Mouse (Mus musculus): Measurements from ENCODE around the gene Wbp4. TPM values are rescaled to one million over a fixed set of nuclear protein-coding genes. Genes with fewer than 3 reads are reported as not detected.
"Not testable (repeated sequence)": the region's sequence is repeated elsewhere in the genome, so short reads cannot be mapped to it uniquely, and the experiment has no call there.

The Wbp4 gene
- total and polyA plus RNA-seq, 3 experiments = 5.0 to 41.6 (median 37.9) TPM

DNA sequence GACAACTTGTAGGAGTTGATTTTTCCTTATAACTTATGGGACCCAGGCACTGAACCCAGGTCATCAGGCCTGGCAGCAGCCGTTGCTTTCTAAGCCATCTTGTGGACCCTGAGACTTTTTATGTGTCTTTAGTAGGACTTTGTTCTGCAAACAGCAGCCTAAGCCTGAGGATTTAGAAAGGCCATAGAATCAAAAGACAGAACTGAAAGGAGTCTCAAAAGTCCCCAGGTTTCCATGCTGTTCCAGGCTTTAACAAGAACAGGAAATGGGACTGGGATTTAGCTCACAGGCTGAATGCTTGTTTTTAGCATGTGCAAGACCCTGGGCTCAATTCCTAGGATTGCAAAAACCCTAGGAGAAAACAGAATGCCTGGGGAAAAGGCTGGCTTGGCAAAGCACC, 26.5 kb upstream of the Wbp4 start:
- DNase-seq = no peak

DNA sequence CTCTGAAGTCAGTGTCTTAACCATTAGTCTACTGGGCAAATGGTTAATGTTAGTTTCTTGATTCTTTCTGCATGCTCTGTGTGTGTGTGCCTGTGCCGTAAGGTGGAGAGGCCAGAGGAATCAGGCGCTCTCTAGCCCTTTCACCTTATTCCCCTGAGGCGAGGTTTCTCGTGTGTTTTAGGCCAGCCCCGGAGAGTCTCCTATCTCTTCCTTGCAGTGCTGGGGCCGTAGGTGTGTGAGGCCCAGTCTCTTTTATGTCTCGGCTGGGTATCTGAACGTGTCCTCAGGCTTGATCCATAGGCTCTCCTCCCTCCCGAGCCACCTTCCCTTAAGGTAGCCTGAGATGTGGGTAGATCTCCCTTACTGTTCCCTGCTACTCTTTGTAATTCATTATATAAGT, 24.9 kb upstream of the Wbp4 start:
- DNase-seq = no peak

DNA sequence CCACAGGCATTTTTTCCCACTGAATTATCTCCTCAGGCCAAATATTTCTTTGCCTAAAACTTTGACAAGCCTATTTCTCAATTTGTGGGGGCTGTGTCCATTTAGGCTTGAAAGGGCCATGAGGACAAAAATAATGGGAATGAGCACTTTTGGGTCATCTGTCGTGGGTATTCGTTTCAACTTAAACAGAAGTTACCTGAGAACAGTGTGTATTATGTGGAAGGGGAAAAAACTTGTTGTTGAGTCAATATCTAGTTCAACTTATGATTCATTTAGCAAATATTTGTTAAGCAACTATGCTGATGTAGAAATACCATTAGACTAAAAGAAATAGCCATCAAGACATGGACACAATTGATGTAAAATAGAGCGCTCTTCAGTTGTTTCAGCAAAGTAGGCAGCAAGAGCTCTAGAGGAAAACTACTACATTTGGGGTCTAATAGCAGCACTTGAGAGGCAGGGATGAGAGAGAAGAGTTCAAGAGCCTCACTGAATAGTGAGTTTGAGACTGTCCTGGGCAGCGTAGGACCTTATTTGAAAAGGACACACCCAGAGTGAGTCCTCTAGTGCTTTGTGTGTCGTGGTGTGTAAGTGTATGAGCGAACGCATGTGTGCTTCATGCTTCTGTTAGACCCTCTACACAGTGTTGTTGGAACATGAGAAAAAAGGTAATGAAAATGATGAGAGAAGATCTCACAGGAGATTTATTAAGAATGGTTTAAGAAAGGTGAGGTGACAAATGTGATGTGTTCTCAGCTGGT, 23.1 kb upstream of the Wbp4 start:
- DNase-seq = no peak

DNA sequence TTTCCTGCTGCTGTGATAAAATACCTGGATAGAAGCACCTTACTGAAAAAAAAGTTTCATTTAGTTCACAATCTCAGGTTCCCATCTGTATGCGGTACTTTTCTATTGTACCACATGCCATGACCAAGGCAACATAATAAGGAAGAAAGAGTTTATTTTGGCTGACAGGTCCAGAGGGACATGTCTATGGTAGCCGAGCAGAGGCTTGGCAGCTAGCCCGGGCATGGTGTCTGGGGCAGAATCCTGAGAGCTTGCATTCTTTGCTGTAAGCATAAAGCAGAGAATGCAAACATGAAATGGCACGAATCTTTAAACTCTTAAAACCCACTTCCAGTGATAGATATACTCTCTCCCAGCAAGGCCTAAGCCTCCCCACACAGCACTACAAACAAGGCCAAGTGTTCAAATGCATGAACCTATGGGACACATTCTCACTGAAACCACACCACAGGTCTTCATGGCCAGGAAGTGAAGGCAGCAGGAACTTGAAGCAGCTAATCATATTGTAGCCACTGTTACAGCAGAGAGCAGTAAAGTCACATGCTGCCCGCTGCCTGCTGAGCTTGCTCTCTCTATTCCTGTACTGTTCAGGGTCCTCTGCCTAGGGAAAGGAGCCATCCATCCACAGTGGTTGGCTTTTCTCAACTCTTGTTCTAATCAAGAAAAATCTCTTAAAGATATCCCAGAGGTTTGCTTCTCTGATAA, 22.2 kb upstream of the Wbp4 start:
- no peak for DNase-seq

DNA sequence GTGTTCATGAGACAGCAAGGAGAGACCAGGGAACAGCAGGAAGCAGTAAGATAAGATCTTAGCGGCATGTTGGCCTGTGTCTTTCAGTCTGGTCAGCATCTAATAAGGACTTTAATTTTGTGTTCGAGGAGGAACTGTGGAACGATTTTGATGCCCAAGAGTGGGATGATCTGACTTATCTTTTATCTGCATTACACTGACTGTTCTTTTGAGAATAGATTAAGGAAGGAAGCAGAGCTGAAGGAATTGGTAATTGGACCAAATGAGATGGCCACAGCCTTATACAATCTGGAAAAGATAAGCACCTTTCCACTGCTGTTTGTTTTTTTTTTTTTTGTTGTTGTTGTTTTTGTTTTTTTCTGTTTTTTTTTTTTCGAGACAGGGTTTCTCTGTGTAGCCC, 19.4 kb upstream of the Wbp4 start:
- DNase-seq = no peak

DNA sequence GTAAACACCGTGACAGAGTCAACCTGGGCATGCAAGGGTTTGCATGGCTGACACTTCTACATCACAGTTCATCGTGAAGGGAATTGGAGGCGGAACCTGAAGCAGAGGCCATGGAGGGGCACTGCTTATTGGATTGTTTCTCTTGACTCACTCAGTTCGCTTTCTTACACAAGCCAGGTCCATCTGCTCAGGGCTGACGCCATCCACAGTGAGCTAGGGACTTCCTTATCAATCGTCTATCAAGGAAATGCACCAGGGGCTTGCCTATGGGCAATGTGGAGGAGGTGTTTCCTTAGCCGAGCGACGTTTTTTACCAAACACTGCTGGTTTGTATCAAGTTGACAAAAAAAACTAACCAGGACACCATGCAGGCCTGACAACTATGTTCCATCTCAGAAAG, 18.0 kb upstream of the Wbp4 start:
- DNase-seq = no peak

DNA sequence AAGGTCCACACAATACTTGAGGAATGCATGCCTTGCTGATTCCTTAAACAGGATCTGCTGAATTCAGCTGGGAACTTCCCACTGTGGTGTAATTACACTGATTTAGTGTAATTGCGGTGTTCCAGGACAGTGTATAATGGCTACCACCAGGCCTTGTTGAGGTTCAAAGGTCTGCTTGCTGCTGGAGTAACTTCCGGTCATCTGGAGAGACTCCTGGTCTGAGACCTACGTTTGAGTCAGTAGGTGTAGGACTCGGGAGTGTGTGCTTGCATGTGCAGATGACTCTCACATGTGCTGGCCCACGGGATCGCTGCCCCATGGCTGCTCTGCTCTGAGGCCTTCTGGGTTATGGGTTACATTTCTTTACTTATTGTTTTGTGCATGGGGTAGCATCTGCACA, 13.0 kb upstream of the Wbp4 start:
- DNase-seq = no peak

DNA sequence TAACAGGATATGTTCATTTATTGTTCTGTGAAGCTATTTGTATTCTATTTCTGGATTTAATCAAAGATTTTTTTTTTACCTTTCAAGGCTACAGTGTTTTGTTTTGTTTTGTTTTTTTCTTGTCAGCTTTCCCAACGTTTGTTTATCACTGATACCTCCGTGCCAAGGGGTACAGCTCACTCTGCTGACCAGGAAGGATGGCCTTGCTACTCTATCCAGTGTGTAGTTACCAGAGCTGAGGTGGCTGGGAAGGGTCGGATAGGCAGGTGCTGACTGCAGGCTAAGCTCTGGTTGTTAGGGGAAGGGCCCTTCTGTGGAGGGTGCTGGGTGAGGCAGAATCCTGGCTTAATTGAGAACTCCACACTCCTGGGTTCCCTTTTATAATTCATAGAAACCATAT, 8.9 kb upstream of the Wbp4 start:
- no peak for DNase-seq

DNA sequence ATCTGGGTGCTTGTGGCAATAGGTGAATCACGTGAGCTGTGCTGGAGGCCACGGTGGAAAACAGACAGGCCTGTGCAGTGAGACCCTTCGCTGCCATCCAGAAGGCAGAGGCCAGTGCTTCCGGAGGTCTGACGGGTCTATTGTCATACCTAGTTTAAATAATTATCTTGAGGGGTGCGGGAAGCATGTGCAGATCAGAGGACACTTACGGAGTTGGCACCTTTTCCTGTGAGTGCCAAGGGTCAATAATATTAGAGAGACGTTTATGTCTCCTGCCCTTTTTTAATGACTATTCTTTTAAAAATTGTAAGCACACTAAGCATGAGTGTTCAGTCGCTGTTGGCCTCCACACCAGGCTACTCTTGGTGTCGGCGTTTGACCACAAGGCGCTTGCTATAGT, 7.8 kb upstream of the Wbp4 start:
- no peak for DNase-seq

DNA sequence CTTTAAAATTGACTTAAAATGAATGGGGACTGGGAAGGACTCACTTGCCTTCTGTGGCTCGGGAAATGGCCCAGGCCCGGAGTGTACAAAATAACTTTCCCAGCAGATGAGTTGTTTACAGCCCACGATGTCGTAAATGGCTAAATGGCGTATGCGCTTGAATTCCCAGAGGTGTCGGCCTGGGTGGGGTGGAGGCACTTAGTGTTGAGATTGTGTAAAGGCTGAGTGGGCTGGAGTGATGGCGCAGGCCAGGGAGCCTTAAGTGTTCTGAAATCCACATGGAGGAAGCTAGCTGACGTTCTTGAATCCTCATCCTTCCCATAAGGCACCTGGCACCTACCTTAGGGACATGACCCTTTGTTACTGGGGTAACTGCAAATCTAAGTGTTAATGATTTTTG, 7.2 kb upstream of the Wbp4 start:
- no peak for DNase-seq

DNA sequence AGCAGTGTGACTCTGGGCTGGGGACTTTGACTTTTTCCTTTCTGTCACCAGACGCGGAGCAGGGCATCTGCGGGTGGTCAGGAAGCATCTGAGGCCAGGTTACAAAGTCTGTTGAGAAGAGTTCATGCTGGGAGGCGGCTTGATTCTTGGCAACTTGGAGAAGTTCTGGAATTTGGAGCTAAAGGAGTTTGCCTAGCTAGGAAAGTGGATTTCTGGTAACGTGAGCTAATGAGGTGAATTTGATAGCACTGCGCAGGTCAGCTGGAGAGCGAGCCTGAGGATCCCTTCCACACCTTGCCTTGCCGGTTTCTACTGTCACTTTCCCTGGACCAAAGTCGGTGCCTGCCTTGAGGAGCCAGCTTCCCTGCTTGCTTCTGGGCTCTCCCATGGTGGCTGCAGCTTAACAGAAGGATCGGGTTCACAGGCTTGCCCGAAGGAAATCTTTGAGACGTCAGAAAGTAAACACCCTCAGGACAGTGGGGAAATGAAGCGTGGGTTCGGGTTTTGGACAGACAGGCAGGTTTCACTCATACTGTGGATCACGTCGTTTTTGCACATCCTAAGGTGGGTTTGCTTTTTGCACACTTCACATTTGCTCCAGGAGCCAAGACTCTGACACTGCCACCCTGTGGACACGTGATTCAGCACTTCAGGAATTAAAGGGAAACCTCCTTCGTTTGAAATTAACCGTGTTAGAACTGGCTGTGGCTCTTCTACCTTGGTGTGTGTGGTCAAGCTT, 5.8 kb upstream of the Wbp4 start:
- DNase-seq = peak; percentile 58

DNA sequence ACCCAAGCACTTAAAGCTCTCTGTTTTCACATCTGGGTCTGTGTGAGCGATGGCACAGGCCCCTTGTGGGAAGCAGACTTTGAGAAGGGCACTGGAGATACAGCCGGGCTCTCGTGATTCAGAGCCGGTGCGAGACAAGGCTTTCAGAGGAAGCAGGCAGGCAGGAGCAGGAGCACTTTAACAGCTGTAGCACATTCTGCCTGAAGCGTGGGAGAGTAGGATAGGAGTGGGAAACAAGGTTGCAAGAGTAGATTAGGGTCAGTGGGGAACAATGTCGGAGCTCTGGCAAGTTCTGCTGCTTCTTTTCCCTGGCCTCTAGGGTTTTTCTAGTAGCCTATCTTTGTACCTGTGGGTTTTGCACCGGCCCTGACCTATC, 5.3 kb upstream of the Wbp4 start:
- DNase-seq = no peak

DNA sequence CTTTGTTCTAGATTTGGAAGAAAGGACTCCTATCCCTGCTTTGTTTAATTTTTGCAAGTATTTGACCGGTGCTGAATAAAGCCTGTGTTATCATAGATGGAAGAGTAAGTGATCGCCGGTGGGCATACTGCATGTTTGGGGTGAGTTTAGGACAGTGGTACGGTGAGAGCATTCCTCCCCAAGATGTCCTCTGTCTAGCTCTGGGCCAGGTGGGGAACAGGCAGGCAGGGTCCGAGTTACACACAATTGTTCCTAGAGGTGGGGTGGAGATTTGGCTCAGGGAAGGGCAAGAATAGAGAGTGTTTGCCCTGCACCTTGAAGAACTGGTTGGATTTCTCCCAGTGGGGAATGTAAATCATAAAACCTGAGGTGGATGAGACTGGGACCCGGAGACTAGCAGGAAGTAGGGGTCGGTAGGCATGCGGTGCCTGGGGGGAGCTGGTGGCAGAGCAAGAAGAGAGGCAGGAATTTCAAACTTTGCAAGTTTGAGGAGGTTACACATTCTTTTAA, 2.3 kb upstream of the Wbp4 start:
- no peak for DNase-seq

DNA sequence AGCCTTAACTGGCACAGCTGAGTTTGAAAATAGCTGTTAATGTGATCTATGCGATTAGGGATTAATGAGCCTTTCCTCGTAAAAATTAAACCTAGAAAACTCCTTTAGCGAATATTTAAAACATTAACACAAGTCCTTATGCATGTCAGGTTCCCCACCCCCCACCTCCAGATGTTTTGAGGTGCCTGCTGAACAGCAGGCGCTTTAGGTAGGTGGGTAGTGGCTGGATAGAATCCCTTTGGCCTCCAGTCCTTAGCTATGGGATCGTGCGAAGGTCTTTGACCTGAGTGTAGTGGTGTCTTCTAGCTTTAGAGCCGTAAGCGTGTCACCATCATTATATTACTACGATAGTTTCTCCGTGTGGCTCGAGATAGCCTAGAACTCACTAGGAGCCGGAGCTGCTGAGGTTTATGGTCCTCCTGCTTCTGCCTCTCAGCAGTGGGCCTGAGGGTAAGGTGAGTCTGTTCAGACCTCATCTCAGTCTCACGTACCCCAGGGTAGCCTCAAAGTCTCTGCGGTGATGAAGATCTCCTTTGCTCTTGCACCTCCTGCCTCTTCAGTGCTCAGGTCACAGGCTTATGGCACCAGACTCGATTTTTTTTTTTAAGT, 1.5 kb upstream of the Wbp4 start:
- peak; percentile 36 for DNase-seq

DNA sequence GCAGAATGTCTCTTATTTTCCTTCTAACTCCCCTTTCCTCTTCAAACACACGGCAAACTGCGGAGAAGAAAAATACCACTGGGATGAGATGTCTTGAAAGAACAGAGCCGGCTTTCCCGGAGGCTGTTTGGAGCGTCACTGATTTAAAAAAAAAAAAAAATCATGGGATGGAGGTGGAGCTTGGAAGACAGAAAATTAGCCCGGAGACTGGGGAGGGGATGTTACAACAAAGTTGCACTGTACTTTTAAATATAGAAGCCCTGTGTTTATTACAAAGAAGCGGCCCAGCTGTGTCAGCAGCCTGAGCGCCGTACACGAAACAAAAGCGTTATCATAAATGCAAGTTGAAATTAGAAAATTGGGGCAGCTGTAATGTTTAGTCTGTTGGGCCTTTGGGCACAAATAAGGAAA, 936 bp upstream of the Wbp4 start:
- DNase-seq = peak; percentile 65

DNA sequence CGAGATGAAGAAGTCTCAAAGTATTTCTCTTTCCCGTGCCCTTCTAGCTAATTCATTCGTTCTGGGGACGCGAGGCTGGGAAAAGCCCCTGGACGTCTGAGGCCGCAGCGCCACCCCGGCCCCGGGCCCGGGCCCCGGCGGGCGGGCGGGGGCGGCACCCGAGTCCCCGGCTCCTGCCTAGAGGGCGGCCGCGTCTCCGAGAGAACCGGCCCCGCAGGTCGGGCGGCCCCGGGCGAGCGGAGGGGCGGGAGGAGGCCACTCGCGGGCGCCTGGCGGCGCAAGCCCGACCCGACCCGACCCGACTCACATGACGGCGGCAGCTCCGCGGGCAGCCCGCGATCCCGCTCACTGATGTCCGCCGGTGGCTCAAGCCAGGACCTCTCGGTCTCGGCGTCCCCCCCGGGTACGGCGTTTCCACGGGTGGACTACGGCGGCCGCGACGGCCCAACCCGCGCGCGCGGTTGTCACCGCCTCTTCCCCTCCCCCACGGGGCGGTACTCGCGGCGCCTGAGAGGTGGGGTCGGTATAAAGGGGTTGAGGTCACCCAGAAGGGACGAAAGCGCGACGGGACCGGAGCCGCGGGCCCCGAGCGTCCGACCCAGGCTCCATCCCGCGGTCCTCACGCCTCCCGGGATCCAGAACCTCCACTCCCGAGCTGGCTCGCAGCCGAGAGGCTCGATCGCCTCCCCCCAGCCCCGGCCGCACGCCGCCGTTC, 539 bp downstream of the Wbp4 start, which contains the start of gene Elf1:
Gene Elf1 (plus strand): TSS at position 571 of the 715 bp plus-strand sequence.
- peak; percentile 99 for DNase-seq

DNA sequence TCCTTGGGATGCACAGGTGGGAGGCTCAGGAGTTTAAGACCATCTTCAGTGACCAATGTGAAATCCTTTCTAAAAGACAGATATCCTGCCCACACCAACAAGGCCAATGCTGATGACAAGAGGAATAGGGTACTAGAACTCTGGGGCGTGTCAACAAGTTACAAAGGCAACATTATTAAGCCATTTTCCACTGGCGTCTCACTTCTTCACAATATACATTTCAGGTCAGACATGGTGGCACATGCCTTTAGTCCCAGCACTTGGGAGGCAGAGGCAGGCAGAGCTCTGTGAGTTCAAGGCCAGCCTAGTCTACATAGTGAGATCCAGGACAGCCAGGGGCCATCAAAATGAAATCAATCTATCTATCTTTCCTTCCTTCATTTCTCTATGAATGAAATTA, 7.9 kb downstream of the Wbp4 start:
- no peak for DNase-seq

DNA sequence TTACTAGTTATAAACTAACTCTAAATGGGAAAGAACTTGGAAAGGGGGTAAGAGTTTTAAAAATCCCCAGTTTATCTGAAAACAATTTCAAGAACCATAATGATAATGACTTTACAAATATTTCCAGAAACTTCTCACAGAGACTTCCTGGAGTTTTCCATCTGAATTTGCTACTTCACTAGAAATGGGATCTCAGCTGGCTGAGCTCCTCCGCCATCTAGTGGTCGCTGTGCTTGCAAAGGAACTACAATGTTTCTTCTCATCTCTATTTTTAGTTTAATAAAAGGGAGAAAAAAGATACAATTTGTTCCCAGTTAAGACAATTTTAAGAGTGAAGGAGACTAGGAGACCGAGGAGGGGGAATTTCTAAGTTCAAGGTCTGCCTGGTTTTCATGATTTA, 13.7 kb downstream of the Wbp4 start:
- peak; percentile 42 for DNase-seq

DNA sequence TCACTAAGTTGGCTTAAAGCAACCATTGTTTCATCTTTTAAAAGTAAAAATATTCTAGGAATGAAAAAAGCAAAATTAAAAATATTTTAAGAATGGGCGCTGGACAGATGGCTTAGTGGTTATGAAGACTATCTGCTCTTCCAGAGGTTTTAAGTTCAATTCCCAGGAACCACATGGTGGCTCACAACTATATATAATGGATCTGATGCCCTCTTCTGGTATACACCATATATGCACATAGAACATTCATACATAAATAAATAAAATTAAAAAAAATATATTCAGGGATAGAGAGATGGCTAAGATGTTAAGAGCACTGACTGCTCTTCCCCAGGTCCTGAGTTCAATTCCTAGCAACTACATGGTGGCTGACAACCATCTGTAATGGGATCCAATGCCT, 15.7 kb downstream of the Wbp4 start:
- DNase-seq = no peak

DNA sequence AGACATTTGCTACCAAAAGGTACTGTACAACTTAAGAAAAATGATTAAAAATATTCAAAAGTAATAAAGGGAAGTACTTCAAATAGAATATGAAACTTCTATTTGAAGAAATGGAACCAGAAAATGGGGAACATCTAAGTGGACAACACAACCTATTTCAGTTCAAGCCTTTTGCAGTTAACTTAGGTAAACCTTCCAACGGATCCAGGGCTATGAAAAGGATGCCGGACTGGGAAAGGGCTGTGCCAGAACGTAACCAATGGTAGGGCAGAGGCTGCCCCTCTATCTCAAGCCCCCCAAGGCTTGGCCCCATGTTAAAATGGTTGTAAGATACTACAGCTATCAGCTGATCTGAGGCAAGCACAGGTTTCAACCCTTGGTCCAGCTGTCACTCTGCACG, 20.3 kb downstream of the Wbp4 start:
- DNase-seq = no peak

DNA sequence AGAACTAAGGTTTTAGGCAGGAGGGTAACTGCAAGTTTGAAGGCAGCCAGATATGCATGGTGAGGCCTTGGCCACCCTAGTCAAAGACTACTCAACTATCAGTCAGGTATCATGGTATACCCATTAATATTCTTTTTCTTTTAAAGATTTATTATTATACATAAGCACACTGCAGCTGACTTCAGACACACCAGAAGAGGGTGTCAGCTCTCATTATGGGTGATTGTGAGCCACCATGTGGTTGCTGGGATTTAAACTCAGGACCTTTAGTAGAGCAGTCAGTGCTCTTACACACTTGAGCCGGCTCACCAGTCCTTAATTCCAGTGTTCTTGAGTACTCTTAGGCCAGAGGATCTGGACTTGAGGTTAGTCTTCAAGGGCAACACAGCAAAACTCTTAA, 20.9 kb downstream of the Wbp4 start:
- no peak for DNase-seq

DNA sequence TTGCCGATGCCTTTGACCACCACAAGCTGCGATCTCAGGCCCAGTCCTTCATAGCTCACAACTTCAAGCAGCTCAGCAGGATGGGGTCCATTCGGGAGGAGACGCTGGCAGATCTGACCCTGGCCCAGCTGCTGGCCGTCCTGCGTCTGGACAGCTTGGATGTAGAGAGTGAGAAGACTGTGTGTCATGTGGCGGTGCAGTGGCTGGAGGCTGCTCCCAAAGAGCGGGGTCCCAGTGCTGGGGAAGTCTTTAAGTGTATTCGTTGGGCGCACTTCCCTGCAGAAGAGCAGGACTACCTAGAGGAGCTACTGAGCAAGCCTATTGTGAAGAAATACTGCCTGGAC, 28.8 kb downstream of the Wbp4 start:
- DNase-seq = not testable (repeated sequence)

Measured in adrenal gland, adult 2 months (tissue).